Mouse (Mus musculus) urinary bladder, adult 2 months (tissue): ENCODE data around the gene Prdm11. TPM values are rescaled to one million over a fixed set of nuclear protein-coding genes. Genes with fewer than 3 reads are reported as not detected.

Experiments
- DNase-seq: peaks from one replicate; pipeline ENCODE4 v3.0.0; 2022; ENCODE audit warnings: low spot score
- polyA plus RNA-seq: library from polyadenylated mRNA; depleted of rRNA; stranded (reverse); fragments of >200 nt; gene quantifications from 2 replicates; pipeline ENCODE4 v1.2.3, GENCODE M21; 2012

Gene Prdm11
- polyA plus RNA-seq, 1 experiment = 4.6 TPM

DNA sequence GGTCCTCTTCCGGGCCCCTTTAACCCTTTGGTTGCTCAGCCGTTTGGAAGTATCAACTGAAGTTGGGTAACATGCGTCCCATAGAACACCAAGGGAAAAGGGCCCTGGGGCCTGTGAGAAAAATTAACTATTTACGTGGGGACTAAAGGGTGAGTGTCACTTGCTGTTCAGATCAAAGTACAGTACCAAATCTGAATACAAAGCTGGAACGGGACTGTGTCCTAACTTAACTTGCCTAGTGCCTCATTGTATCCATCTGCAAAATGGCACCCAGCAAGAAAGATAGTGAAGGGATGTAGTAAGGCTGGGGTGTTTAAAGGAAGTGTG lies 505 bp upstream of the Prdm11 start:
- no peak for DNase-seq

DNA sequence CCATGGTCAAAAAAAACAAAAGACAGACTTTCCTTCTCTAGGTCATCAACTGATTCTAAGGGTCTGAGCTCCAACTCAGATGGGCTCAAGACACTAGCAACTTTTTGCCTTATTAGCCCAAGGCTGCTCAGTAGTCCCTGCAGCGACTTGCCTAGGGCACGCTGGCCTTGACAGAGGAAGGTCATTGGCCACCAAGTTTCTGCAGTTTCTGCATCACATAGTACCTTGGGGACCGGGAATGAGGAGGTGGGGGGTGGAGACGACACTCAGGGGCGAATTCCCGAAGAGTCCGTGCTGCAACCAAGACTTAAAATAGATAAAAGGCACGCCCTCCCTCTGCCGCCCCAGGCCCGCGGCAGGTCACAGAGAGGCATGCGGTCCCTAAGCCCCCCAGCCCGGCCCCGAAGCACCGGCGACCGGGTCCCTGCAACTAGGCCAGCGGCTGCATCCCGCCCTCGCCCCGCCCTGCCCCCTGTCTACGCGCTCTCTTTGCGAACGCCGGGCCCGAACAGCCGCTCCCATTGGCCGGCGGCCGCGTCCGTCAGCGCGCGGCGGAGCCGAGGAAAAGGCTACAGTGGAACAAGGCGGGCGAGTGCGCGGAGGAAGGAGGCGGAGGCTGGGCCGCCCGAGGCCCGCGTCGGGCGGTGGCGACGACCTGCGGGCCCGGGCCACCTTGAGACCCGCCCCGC lies 694 bp downstream of the Prdm11 start:
- DNase-seq = peak; percentile 98

DNA sequence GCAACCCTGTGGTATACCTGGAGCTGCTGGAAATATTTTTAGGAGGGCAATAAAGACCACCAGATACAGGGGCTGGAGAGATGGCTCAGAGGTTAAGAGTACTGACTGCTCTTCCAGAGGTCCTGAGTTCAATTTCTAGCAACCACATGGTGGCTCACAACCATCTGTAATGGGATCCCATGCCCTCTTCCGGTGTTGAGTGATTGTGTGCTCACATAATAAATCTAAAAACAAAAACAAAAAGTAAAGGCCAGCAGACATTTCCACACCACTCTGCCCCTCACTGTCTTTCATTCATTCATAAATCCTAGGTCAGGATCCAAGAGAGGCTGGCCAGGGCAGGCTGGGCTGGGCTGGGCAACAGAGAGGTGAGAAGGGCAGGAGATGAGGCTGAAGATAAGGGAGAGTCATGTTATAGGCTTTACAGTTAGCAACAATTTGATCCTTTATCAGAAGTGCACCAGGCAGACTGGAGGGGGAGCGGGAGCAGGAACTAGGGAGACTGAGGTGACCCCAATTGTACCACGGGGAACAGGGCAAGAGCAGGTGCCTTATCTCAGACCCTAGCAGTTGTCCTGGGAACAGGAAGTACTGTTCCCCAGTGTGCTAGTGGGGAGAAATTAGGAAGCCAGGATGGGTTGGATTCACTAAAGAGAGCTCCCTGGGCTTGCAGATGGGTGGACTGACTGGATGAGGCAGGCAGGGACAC lies 2.4 kb downstream of the Prdm11 start:
- no peak for DNase-seq

DNA sequence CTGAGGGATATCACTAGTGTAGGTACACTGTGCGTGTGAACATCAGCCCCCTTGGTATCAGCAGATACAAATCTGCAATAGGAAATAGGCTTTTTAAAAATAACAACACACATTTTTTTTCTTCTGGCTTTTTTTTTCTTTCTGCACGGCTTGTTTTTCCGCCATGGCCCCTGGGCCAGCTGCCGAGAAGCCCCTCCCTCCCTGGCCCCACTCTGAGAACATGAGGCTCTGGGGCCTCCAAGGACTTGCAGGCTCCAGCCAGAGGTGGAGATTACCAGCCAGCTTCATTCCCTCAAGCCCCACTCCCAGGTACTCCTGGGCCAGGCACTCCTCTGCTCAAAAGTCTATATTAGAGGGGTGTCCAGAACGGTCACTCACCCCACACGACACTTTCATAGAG lies 4.5 kb downstream of the Prdm11 start:
- DNase-seq = no peak

DNA sequence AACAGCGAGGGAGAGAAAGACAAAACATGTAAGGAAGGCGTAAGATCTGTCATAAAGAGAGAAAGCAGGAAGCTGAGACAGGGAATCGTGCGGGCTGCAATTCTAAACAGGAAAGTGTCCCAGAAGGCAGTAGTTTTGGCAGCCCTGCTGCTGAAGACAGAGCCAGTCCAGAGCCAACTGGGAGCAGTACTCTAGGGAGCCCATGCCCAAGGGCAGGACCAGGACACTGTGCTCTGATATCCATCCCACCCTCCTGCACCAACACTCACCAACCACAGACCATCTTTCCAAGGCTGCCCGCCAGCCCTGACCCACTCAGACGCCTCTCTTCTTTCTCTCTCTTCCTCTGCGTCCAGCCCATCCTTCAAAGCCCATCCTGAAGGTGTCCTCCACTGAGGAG lies 5.1 kb downstream of the Prdm11 start:
- no peak for DNase-seq

DNA sequence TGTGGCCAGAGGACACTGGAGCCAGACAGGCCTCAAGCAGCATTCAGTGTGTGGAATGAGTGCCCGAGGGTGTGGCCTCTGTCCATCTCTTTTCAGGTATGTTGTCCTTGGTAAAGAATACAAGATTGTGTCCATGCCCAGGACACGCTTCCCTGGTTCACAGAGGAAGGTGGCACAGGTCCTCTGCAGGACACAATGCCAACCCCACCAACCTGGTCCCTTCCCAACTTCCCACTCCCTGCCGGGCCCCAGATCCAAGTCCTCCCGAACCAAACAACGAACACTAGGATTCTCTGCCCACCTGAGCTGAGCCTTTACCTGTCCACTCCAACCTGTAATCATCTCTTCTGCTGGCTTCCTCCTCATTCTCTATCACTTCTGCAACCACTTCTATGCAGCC lies 6.3 kb downstream of the Prdm11 start:
- no peak for DNase-seq

DNA sequence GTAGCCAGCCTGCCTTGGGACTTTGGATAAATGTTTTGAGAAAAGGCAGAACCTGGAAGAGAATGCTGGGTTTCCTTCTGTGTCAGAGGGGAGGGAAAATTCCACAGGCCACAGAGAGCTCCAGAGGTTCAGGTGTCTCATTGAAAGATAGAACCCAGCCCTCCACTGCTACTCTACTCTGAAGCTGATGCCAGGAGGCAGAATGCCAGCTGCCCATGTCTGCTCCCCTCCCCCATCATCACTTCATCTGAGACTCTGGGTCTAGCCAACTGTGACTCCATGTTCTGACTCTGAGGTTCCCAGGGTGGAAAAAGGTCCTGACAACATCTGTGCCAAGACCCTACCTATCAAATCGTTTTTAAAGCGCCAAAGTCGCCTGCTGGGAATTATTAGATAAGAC lies 6.9 kb downstream of the Prdm11 start:
- no peak for DNase-seq

DNA sequence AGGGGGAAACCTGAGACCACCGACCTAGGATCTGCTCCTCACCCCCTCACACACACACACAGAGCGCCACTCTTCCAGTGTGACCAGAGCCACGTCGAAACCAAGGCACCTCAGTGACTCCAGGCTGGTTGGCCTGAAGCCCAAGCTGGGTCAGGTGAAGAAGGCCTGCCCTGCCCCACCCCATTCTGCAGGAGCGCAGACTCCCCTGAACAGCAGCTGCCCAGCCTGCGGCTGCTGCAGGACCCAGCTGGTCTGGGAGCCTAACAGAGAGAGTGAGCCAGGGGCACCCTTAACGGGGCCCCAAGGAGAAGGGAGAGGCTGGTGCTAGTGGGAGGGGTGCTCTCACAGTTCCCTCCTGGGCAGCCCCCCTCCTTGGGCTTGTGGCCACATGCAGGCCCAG lies 10.3 kb downstream of the Prdm11 start:
- no peak for DNase-seq

DNA sequence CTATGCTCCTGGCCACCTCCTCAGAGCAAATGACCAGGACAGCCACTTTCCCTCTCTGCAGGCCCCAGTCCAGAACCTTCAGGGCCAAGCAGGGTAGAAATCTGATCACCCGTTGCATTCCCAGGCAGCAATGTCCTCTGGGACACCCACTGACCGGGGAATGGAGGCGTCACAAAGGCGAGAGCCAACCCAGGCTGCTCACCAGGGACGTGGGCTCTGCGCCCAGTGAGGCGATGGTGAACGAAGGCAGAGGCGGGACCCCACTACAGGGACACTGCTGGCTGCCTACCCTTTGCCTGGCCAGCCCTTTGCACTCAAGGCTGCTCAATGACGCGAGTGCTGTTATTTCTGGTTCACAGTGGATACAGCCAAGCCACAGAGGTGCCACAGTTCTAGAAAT lies 13.3 kb downstream of the Prdm11 start:
- no peak for DNase-seq

DNA sequence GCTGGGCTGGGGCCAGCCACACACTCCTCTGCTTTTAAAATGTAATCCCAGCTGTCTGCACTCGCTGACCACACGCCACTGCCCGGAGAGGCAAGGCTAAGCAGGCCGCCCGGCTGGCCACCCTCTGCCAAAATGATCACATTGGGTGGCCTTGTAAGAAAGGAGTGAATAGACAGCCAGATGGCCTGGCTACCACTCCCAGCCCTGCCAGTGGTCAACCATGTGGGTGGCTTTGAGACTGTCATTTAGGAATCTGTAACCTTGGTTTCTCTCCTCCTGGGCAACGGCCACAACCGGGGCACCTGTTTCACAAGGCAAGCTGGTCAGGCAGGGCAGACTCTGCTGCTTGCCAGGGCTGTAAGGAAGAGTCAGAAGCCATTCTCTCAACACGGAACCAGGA lies 13.9 kb downstream of the Prdm11 start:
- DNase-seq = no peak

DNA sequence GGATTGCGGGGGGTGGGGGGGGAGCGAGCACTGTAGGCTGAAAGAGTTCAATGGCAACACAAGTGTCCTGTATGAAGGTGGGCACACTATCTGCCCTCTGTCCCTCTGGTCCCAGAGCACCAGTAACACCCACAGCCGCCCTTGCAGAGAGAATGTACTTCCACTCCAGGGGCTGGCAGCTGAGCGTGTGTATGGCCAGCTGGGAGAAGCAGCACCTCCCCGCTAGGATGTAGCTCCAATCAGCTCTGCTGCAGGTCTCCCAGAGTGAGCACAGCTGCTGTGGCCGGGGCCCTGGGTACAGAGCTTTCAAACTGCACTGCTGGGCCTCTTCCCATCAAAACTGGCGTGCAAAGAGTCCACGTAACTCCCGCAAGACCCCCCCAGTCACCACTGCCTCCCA lies 14.9 kb downstream of the Prdm11 start:
- no peak for DNase-seq

DNA sequence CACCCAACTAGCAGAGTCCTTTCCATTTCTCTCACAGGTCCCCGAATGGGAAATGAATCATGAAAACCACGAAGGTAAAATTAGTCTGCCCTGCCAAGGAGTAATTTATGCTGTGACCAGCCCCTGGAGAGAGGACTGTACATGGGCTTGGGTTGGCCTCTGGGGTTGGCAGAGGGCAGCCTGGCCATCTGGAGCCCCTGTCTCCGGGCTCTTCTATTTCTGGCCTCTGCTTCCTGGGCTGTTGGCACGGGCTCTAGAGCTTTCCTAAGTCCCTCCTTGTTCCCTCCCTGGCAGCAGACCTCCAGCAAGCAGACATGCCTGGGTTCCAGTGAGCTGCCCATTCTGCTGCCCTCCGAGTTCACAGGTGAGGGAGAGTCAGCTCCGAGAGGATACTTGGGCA lies 15.9 kb downstream of the Prdm11 start:
- DNase-seq = no peak

DNA sequence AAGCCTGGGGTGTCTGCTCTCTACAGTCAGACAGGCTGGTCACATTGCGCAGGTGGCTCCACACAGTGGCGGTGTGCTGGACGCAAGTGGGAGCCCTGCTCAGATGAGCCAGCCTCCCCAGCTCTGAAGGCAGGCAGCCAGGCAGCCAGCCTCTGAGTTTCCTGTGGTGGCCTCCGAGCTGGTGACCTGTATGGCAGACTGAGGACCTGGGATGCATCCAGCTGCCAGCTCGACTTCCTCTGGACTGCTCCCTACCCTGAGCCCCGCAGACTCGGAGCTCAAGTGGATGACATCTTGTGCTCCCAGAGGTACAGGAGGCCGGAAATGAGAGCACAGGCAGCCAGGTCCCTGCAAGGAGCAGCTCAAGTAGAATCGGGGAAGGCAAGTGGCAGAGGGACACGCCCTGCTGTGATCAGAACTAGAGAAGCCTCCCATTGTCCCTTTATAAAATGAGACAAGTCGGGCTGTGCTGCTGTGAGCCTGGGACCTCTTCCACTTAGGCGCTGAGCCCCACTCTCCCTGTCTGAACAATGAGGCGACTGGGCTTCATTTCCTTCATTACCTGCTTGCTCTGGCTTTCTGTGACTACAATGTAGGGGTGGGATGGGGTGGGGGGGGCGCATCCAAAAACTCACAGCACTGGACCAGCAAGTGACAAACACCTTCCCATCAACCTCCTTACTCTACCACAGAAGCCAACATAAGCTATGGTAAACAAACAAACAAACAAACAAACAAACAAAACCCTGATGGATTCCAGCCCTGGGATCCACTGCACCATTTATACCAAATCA lies 16.5 kb downstream of the Prdm11 start:
- DNase-seq = no peak

DNA sequence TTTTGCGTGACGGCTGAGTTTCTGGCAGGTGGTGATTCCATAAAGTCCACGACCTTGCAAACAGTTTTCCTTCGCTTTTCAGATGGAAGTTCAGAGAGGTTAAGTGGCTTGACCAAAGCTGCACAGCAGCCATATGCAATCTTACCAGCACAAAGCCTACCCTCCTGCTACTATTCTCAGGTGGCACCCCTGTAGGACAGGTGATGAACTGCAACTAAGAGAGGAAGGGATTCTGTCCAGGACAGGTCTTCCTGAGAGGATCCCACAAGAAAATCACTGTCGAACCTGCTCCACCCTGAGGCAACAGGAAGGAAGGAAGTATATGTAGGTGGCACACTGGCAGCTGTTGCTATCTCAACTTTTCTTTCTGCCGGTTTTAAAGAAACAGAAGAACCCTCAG lies 17.1 kb downstream of the Prdm11 start:
- no peak for DNase-seq

DNA sequence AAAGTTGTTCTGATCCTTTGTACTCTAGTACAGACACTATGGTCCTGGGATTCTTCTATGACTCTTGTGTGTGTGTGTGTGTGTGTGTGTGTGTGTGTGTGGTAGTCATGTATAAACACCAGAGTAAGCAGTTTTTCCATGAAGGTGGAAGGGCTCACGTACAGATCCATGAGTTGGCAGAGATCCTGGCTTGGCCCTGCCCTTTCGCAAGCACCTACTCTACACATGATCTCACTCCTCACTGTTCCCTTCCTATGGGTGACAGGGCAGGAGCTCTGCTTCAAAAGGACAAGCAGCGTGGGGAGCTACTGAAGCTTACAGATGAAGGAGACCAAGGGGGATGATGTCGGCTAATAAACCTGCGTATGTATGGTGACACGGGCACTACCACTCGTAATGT lies 18.3 kb downstream of the Prdm11 start:
- DNase-seq = no peak

DNA sequence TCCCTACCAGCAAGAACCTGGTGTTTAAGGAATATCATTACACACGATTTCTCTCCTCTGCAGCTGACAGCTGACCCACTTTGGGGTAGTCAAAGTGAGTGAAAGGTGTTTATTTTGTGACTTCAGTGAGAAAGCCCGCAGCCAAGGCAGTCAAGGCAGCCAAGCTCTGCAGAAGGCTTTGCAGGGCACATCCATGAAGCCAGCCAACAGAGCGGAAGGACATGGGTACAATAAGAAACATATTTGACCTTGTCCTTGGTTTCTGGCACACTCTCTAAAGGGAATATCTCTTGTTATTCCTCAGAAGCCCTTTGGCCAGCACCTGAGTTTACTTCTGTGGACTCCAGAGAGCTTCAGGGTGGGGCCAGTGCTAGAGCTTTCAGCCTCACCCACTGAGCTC lies 21.5 kb downstream of the Prdm11 start:
- no peak for DNase-seq

DNA sequence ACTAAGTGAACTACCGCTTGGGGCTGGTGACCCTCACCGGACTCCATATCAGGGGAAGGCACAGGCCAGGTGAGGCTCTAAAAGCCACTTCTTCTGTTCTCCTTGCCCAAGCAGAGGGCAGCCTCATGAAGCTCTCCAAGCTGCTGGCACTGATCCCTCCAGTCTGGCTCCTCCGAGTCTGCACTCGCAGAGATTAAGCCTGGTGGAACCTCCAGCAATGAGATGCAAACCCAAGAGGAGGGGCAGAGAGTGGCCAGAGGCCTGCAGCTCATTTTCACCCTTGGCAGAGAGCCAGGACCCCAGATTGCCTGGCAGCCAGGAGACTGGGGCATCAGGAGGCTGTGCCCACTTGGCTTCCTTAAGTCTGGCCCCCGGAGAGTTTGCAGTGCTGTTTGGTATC lies 27.1 kb downstream of the Prdm11 start:
- DNase-seq = no peak

DNA sequence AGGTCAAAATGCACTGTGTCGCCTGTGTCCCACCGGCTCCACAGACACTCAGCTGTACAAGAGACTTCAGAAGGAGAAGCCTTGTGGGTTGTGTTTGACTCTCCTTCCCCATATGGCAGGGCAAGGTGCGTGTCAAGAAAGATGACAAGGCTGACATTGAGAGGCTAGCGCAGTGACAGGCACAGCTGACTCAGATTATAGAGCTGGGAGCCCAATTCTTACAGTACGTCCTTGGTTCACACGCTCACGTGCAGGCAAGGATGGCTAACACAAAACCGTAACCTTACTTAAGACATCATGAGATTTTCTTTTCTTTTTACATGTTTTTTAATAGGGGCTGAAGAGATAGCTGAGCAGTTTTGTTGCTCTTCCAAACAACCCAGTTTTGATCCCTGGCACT lies 28.8 kb downstream of the Prdm11 start:
- DNase-seq = no peak

DNA sequence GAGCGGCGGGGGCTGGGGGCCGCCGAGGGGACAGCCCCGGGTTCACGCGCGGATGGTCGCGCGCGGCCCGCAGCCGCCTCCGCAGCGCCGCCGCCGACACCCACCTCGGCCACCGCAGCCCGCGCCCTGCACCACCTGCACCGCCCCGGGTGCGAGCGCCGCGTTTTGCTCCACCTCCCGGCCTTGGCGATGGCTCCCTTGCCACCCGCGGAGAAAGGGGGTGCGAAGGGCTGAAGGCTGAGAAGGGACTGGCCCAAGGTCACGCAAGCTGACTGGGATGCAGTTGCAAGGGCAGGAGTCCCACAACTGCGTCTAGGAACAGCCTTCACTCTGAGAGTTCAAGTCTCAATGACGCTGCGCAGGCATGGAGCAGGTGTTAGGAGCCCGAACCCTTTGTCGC lies 30.9 kb downstream of the Prdm11 start:
- no peak for DNase-seq

DNA sequence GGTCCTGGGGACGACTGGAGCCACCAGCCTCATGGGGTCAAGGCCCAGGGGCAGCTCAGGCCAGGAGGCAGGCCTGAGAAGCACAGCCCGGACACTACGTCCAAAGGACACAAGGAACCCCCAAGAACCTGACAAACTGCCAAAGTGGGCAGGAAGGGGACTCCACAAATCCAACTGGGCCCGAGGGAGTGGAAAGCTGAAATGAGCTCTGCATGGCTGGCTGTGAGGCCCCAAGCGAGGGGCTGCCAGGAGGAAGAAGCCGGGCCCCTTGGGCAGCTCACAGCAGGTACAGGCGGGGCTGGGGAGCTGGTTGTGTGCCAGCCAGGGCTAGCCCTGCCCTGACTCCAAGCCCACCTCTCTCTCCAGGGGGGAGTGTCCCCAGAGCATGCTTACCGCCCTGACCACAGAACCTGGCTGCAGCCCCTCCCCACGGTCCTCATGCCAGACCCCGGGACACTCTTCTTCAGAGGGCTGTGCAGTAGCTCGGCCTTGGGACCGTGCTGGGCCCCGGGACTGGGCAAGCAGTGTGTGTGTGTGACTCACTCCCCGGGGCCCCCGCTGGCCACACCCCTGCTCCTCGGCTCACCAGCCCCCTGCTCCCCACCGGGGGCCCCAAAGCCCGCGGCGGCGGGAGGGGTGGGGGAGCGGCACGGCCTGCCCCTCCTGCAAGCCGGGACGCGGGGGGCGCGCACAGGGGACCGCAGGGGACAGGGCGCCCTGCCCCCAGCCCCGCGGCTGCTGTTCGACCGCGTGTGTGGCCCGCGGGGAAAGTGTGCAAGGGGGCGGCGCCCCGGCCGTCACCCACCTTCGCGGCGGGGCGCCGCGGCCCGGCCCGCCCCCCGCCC lies 31.7 kb downstream of the Prdm11 start:
- DNase-seq = peak; percentile 67

DNA sequence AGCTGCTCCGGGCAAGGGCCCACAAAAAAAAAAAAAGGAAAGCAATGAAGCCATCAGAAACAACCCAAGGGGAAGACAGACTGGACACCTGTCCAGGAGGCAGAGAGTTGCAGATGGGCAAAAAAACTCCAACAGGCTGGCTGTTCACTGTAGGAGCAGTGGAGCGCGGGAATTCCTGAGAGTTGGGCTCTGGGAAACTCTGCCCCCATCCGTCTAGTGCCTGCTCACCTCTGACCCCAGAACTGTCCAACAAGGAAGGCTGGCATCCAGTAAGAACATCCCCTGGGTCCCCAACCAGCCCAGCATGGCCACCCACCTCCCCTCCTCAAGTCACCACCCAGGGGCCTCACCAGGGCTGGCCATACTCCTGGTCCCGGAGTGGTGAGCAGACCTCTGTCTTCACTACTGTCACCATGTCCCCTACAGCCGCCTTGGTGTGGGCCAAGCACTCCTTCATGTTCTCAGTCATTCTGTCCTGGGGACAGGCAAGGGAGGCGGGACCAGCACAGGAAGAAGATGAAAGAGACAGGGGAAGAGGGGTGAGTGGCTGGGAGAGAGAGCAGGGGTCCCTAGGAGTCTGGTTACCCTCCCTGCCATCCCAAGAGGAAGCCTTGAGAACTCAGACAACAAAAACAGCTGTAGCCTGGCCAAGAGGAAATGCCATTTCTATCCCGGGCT lies 32.4 kb downstream of the Prdm11 start:
- no peak for DNase-seq

DNA sequence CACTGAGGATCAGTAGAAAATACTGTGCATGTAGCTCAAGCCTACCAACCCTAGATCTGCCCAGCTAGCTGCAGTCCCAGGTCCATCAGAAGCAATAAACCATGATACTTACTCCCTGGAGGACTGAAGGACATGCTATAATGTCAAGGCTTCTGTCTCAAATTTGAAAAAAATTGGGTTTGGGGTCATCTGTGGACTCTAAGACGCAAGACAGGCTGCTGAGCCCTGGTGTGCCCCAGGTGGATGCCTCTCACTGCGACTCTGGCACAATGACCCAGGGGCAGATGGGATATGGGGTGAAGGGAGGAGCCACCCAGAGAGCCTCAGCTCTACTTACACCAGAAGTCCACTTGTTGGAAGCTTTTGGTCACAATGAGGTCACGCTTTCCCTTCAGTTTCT lies 33.0 kb downstream of the Prdm11 start:
- no peak for DNase-seq
